Mouse (Mus musculus) MEL (cell line): ENCODE data around the gene Bahd1. TPM values are rescaled to one million over a fixed set of nuclear protein-coding genes. Genes with fewer than 3 reads are reported as not detected.

Experiments used
- DNase-seq: peaks from one replicate; pipeline ENCODE4 v3.0.0; 2011; ENCODE audit warnings: low read depth, low spot score
- H3K27ac ChIP-seq: 2 replicates; pipeline ENCODE4 v1.5.1; 2012; ENCODE audit warnings: low read depth, mild to moderate bottlenecking, control low read depth, low read length, moderate library complexity; ENCODE audit not compliant: control insufficient read depth
- H3K27me3 ChIP-seq, 2 experiments: fragments of 150-350 bp in 1 of 2; sonication (generic) in 1 of 2; 2 replicates each; pipeline ENCODE4 v1.6.1; 2012; ENCODE audit warnings: low read length in 2 of 2, mild to moderate bottlenecking in 2 of 2, improper control_type of control experiment in 1 of 2, moderate library complexity in 1 of 2; ENCODE audit not compliant: insufficient read depth in 2 of 2, control insufficient read depth in 1 of 2
- H3K36me3 ChIP-seq, 2 experiments: 2 replicates each; pipeline ENCODE4 v1.6.1; 2012 to 2014; ENCODE audit warnings: low read length in 2 of 2, improper control_type of control experiment in 1 of 2, inconsistent platforms in 1 of 2, mild to moderate bottlenecking in 1 of 2; ENCODE audit not compliant: insufficient read depth in 2 of 2, control insufficient read depth in 1 of 2
- H3K4me1 ChIP-seq, 2 experiments: fragments of 150-350 bp in 1 of 2; sonication (generic) in 1 of 2; 2 replicates each; pipeline ENCODE4 v1.6.1; 2012; ENCODE audit warnings: low read length in 2 of 2, improper control_type of control experiment in 1 of 2, mild to moderate bottlenecking in 1 of 2; ENCODE audit not compliant: insufficient read depth in 2 of 2, control insufficient read depth in 1 of 2
- H3K4me3 ChIP-seq, 2 experiments: fragments of 150-350 bp in 1 of 2; sonication (generic) in 1 of 2; 2 replicates each; pipeline ENCODE4 v1.5.1; 2012; ENCODE audit warnings: low read depth in 2 of 2, low read length in 2 of 2, mild to moderate bottlenecking in 2 of 2, moderate library complexity in 2 of 2, control low read depth in 1 of 2, improper control_type of control experiment in 1 of 2; ENCODE audit not compliant: control insufficient read depth in 1 of 2, insufficient read depth in 1 of 2
- H3K79me2 ChIP-seq: 2 replicates; pipeline ENCODE4 v1.6.1; 2012; ENCODE audit warnings: mild to moderate bottlenecking, low read length, moderate library complexity; ENCODE audit not compliant: control insufficient read depth, poor library complexity, insufficient read depth
- H3K9ac ChIP-seq: 2 replicates; pipeline ENCODE4 v1.6.1; 2012; ENCODE audit warnings: low read depth, mild to moderate bottlenecking, control low read depth, low read length, moderate library complexity; ENCODE audit not compliant: control insufficient read depth, poor library complexity, severe bottlenecking
- H3K9me3 ChIP-seq: fragments of 150-350 bp; sonication (generic); replicated peaks from 2 replicates; pipeline ENCODE4 v1.6.1; 2012; ENCODE audit warnings: mild to moderate bottlenecking, low read length, improper control_type of control experiment, moderate library complexity; ENCODE audit not compliant: insufficient read depth
- BHLHE40 ChIP-seq: IDR thresholded peaks from 2 replicates; pipeline ENCODE4 v1.6.1; 2012; ENCODE audit warnings: low read depth, mild to moderate bottlenecking, inconsistent platforms, low read length, improper control_type of control experiment, borderline replicate concordance
- CTCF ChIP-seq, 3 experiments: IDR thresholded peaks in 2 of 3; conservative IDR thresholded peaks in 1 of 3; 2 replicates each; pipeline ENCODE4 v1.5.1; 2011 to 2012; ENCODE audit warnings: low read length in 3 of 3, low read depth in 2 of 3, mild to moderate bottlenecking in 2 of 3, improper control_type of control experiment in 1 of 3, inconsistent platforms in 1 of 3, mixed read lengths in 1 of 3, moderate library complexity in 1 of 3; ENCODE audit not compliant: control insufficient read depth in 1 of 3, insufficient read depth in 1 of 3, poor library complexity in 1 of 3, severe bottlenecking in 1 of 3
- GABPA ChIP-seq: IDR thresholded peaks from 2 replicates; pipeline ENCODE4 v1.6.1; 2012; ENCODE audit warnings: low read depth, mild to moderate bottlenecking, inconsistent platforms, low read length, improper control_type of control experiment, moderate library complexity
- HCFC1 ChIP-seq: IDR thresholded peaks from 2 replicates; pipeline ENCODE4 v1.6.1; 2012; ENCODE audit warnings: low read depth, mild to moderate bottlenecking, inconsistent platforms, low read length, improper control_type of control experiment, moderate library complexity
- MAFK ChIP-seq: IDR thresholded peaks from 2 replicates; pipeline ENCODE4 v1.6.1; 2011; ENCODE audit warnings: low read depth, mild to moderate bottlenecking, low read length, improper control_type of control experiment, borderline replicate concordance
- MAZ ChIP-seq: IDR thresholded peaks from 2 replicates; pipeline ENCODE4 v1.6.1; 2012; ENCODE audit warnings: low read depth, mild to moderate bottlenecking, inconsistent platforms, low read length, improper control_type of control experiment
- MEF2A ChIP-seq: IDR thresholded peaks from 2 replicates; pipeline ENCODE4 v1.6.1; 2014; ENCODE audit warnings: low read depth, mild to moderate bottlenecking, inconsistent platforms, low read length, improper control_type of control experiment; ENCODE audit not compliant: poor library complexity, insufficient replicate concordance, severe bottlenecking; ENCODE audit errors: extremely low read depth
- MYB ChIP-seq: IDR thresholded peaks from 2 replicates; pipeline ENCODE4 v1.6.1; 2011; ENCODE audit warnings: mild to moderate bottlenecking, low read depth, low read length, improper control_type of control experiment
- POLR2A ChIP-seq, 2 experiments: IDR thresholded peaks; 2 replicates each; pipeline ENCODE4 v1.6.1; 2011 to 2012; ENCODE audit warnings: low read length in 2 of 2, mild to moderate bottlenecking in 2 of 2, control low read depth in 1 of 2, improper control_type of control experiment in 1 of 2, low read depth in 1 of 2, moderate library complexity in 1 of 2; ENCODE audit not compliant: control insufficient read depth in 1 of 2, insufficient read depth in 1 of 2, poor library complexity in 1 of 2
- POLR2AphosphoS5 ChIP-seq: IDR thresholded peaks from 2 replicates; pipeline ENCODE4 v1.6.1; 2012; ENCODE audit warnings: low read depth, borderline replicate concordance, mild to moderate bottlenecking, inconsistent platforms, low read length, moderate library complexity, mixed read lengths
- RAD21 ChIP-seq: IDR thresholded peaks from 2 replicates; pipeline ENCODE4 v1.6.1; 2011; ENCODE audit warnings: mild to moderate bottlenecking, low read depth, low read length, improper control_type of control experiment
- RCOR1 ChIP-seq: IDR thresholded peaks from 2 replicates; pipeline ENCODE4 v1.6.1; 2012; ENCODE audit warnings: low read depth, mild to moderate bottlenecking, inconsistent platforms, low read length, improper control_type of control experiment
- SMC3 ChIP-seq: IDR thresholded peaks from 2 replicates; pipeline ENCODE4 v1.6.1; 2011; ENCODE audit warnings: low read depth, low read length, improper control_type of control experiment
- TCF12 ChIP-seq: IDR thresholded peaks from 2 replicates; pipeline ENCODE4 v1.6.1; 2014; ENCODE audit warnings: low read depth, mild to moderate bottlenecking, inconsistent platforms, low read length, improper control_type of control experiment, moderate library complexity
- ZC3H11A ChIP-seq: IDR thresholded peaks from 2 replicates; pipeline ENCODE4 v1.6.1; 2012; ENCODE audit warnings: low read depth, mild to moderate bottlenecking, inconsistent platforms, low read length, improper control_type of control experiment
- ZKSCAN1 ChIP-seq: IDR thresholded peaks from 2 replicates; pipeline ENCODE4 v1.6.1; 2012; ENCODE audit warnings: low read depth, mild to moderate bottlenecking, inconsistent platforms, low read length, improper control_type of control experiment, moderate library complexity
- ZNF384 ChIP-seq: IDR thresholded peaks from 2 replicates; pipeline ENCODE4 v1.6.1; 2012; ENCODE audit warnings: low read depth, mild to moderate bottlenecking, inconsistent platforms, low read length, improper control_type of control experiment
- polyA plus RNA-seq, 2 experiments: library from polyadenylated mRNA; stranded (reverse) in 1 of 2; unstranded in 1 of 2; fragments of >175 nt in 1 of 2; fragments of >200 nt in 1 of 2; gene quantifications; 2 replicates each; pipeline versions ENCODE4 v1.2.1 to v1.2.4; 2012; ENCODE audit warnings: low replicate concordance in 2 of 2, low read depth in 1 of 2; ENCODE audit not compliant: insufficient read length in 2 of 2, insufficient read depth in 1 of 2, missing spikeins in 1 of 2
- total RNA-seq: library from RNA; depleted of rRNA; stranded (reverse); fragments of 300-350 nt; gene quantifications from 2 replicates; pipeline ENCODE4 v1.2.3, GENCODE M21; 2012

Bahd1 gene
- total and polyA plus RNA-seq, 3 experiments: 8.0 to 24.7 TPM; not detected in 1

DNA sequence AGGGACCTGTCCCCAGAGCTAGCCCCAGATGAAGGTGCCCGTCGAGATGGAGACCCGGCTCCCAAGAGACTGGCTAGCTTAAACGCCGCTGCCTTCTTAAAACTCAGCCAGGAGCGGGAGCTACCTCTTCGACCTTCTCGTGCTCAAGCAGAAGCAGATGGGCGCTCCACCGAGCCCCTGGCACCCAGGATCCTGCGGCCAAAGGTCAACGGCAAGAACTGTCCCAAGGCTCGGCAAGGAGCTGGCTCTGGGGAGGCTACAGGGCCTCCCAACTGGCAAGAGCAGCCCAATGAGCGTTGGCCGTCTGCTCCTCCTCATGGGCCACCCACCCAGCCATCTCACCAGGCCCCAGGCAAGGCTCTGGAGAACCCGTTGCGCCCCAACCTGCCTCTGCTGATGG, 16.3 kb downstream of the Bahd1 start:
- DNase-seq: no peak
- Histone ChIP-seq H3K9ac (no peak overlapping the region), H3K4me1 (no peaks in the 10 kb centered on the region), H3K27ac (no peak overlapping the region), H3K27me3 (no peaks in the 10 kb centered on the region), H3K36me3 (peaks cover 0 to 2% of the 10 kb centered on the region in 2 experiments; a peak in 2 of 4 replicates), H3K79me2 (peaks cover 9% of the 10 kb centered on the region; the same call in 1 of the 2 replicates), H3K9me3 (no peaks in the 10 kb centered on the region), H3K4me3 (no peak overlapping the region)
- TF ChIP-seq ZKSCAN1 (no peak), POLR2A (IDR thresholded peaks at IDR 0.05; ENCODE audit: control insufficient read depth in 1 of 2, insufficient read depth in 1 of 2, low read depth in 1 of 2, low read length in 2 of 2, poor library complexity in 1 of 2) (no peak), TCF12 (no peak), RCOR1 (no peak), SMC3 (no peak), MYB (no peak), MAZ (no peak), HCFC1 (no peak)

DNA sequence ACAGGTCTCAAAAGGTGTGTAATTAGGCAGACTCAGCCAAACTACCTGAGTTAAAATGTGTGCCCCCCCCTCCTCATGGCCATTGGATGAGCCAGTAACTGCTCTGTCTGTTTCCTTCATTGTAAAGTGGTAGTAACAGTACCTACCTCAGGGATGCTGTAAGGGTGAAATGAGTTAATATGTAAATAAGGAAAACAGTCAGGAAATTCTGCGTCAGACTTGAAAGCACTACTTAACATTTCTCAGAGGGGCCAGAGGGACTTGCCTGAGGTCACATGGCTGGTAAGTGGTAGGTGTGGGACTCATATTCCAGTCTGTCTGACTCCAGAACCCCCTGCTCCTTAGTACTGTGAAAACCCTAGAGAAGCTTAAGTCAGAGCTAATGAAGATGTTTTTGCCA, 18.4 kb downstream of the Bahd1 start:
- DNase-seq: no peak
- no peak overlapping the region for H3K27ac ChIP-seq
- H3K4me1 ChIP-seq: no peaks in the 10 kb centered on the region
- H3K36me3 ChIP-seq: peaks cover 0 to 2% of the 10 kb centered on the region in 2 experiments; a peak in 2 of 4 replicates
- H3K9ac ChIP-seq: no peak overlapping the region
- H3K4me3 ChIP-seq: no peak overlapping the region
- H3K9me3 ChIP-seq: no peaks in the 10 kb centered on the region
- H3K79me2 ChIP-seq: peaks cover 1% of the 10 kb centered on the region; the same call in 1 of the 2 replicates
- TF ChIP-seq BHLHE40 (no peak), CTCF (IDR thresholded peaks at IDR 0.05 in 2 of 3, conservative IDR thresholded peaks at IDR 0.05 in 1 of 3; ENCODE audit: control insufficient read depth in 1 of 3, insufficient read depth in 1 of 3, low read depth in 2 of 3, low read length in 3 of 3, poor library complexity in 1 of 3, severe bottlenecking in 1 of 3) (no peak), MEF2A (no peak), MAZ (no peak), POLR2AphosphoS5 (no peak), MAFK (no peak), ZNF384 (no peak), RAD21 (no peak)
- no peaks in the 10 kb centered on the region for H3K27me3 ChIP-seq

DNA sequence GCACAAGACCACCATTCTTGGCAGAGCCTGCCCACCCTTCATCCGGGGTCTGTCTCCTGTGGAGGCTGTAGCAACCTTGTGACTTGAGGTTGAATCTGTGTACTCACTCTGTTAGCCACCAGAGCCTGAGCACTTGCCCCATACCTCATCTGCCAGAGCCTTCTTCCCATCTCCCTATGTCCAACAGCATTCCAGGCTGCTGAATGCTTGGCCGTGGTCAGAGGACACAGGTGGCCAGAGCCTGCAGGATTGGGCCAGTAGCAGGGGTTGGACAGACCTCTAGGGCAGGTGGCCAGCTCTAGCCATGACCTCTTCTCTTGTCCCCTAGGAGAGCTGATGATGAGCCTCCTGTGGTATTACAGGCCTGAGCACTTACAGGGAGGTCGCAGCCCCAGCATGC, 20.3 kb downstream of the Bahd1 start:
- H3K27ac ChIP-seq: no peak overlapping the region
- H3K36me3 ChIP-seq: peaks cover 0 to 2% of the 10 kb centered on the region in 2 experiments; a peak in 2 of 4 replicates
- TF ChIP-seq GABPA (no peak), ZC3H11A (no peak)
- H3K79me2 ChIP-seq: no peaks in the 10 kb centered on the region
- no peak overlapping the region for H3K4me3 ChIP-seq
- no peak for DNase-seq
- no peaks in the 10 kb centered on the region for H3K9me3 ChIP-seq
- no peaks in the 10 kb centered on the region for H3K27me3 ChIP-seq
- no peaks in the 10 kb centered on the region for H3K4me1 ChIP-seq
- H3K9ac ChIP-seq: no peak overlapping the region
